Mouse (Mus musculus): ENCODE results near the gene Bicdl2. TPM values are rescaled to one million over a fixed set of nuclear protein-coding genes. Genes with fewer than 3 reads are reported as not detected.

The Bicdl2 gene
- polyA plus RNA-seq, 1 experiment: 0.16 TPM

GRCm38 (mm10) chr17:23679127-23679835 lies 19.0 kb downstream of the Bicdl2 start, which contains the start of gene Cldn6:
Gene Cldn6, plus strand, starts transcription at chr17:23679249.
- TF ChIP-seq POLR2A (IDR thresholded peaks at IDR 0.05; ENCODE audit: low read depth, low read length): no peak
- no peak for TF ChIP-seq CTCF (IDR thresholded peaks at IDR 0.05; ENCODE audit: extremely low read depth, insufficient read depth, insufficient read length, insufficient replicate concordance)
- no peak within 1 kb of the TSS for H3K4me3 ChIP-seq (ENCODE audit: extremely low read depth, insufficient read depth, insufficient read length)

GRCm38 (mm10) chr17:23680336-23680735 lies 20.0 kb downstream of the Bicdl2 start:
- Histone ChIP-seq H3K27ac (ENCODE audit: insufficient read depth, low read length) (no peak overlapping the region), H3K4me1 (ENCODE audit: control insufficient read depth, insufficient read depth, insufficient read length) (peaks cover 8% of the 10 kb centered on the region), H3K4me3 (ENCODE audit: extremely low read depth, insufficient read depth, insufficient read length) (no peak overlapping the region), H3K27me3 (ENCODE audit: control insufficient read depth, insufficient read depth, low read length) (peaks cover 10% of the 10 kb centered on the region), H3K36me3 (ENCODE audit: control insufficient read depth, insufficient read depth, low read length) (no peaks in the 10 kb centered on the region)
- WGBS: 76% methylated on average over 9 of the region's 9 CpGs
- no peak for DNase-seq (ENCODE audit: low read depth in 1 of 2, low spot score in 2 of 2)
- TF ChIP-seq CTCF (IDR thresholded peaks at IDR 0.05; ENCODE audit: extremely low read depth, insufficient read depth, insufficient read length, insufficient replicate concordance) (no peak), POLR2A (IDR thresholded peaks at IDR 0.05; ENCODE audit: low read depth, low read length) (no peak)

More at GRCm38 (mm10) chr17:23679127-23679835, 19.0 kb downstream of the Bicdl2 start, which contains the start of gene Cldn6:
- Histone ChIP-seq H3K36me3 (ENCODE audit: control insufficient read depth, insufficient read depth, low read length) (no peaks in the 10 kb centered on the region), H3K4me1 (ENCODE audit: control insufficient read depth, insufficient read depth, insufficient read length) (peaks cover 11% of the 10 kb centered on the region), H3K27me3 (ENCODE audit: control insufficient read depth, insufficient read depth, low read length) (peaks cover 10% of the 10 kb centered on the region), H3K27ac (ENCODE audit: insufficient read depth, low read length) (no peak within 1 kb of the TSS)
- no peak for DNase-seq (ENCODE audit: low read depth in 1 of 2, low spot score in 2 of 2)
- 15% methylated on average over 38 of the region's 38 CpGs for WGBS

- Histone ChIP-seq H3K4me3 (ENCODE audit: extremely low read depth, insufficient read depth, insufficient read length) (no peak overlapping the region), H3K27ac (ENCODE audit: insufficient read depth, low read length) (no peak overlapping the region), H3K36me3 (ENCODE audit: control insufficient read depth, insufficient read depth, low read length) (no peaks in the 10 kb centered on the region), H3K27me3 (ENCODE audit: control insufficient read depth, insufficient read depth, low read length) (peaks cover 10% of the 10 kb centered on the region), H3K4me1 (ENCODE audit: control insufficient read depth, insufficient read depth, insufficient read length) (peaks cover 6% of the 10 kb centered on the region)
- WGBS: 75% methylated on average over 10 of the region's 10 CpGs
- no peak for TF ChIP-seq CTCF (IDR thresholded peaks at IDR 0.05; ENCODE audit: extremely low read depth, insufficient read depth, insufficient read length, insufficient replicate concordance)
- no peak for TF ChIP-seq POLR2A (IDR thresholded peaks at IDR 0.05; ENCODE audit: low read depth, low read length)
- DNase-seq (ENCODE audit: low read depth in 1 of 2, low spot score in 2 of 2): no peak
Observed at GRCm38 (mm10) chr17:23681086-23681485, 20.8 kb downstream of the Bicdl2 start.

- TF ChIP-seq POLR2A (IDR thresholded peaks at IDR 0.05; ENCODE audit: low read depth, low read length) (no peak), CTCF (IDR thresholded peaks at IDR 0.05; ENCODE audit: extremely low read depth, insufficient read depth, insufficient read length, insufficient replicate concordance) (no peak)
- 72% methylated on average over 4 of the region's 4 CpGs for WGBS
- no peak overlapping the region for H3K27ac ChIP-seq (ENCODE audit: insufficient read depth, low read length)
- no peak overlapping the region for H3K4me3 ChIP-seq (ENCODE audit: extremely low read depth, insufficient read depth, insufficient read length)
- H3K4me1 ChIP-seq (ENCODE audit: control insufficient read depth, insufficient read depth, insufficient read length): no peaks in the 10 kb centered on the region
- peaks cover 10% of the 10 kb centered on the region for H3K27me3 ChIP-seq (ENCODE audit: control insufficient read depth, insufficient read depth, low read length)
- H3K36me3 ChIP-seq (ENCODE audit: control insufficient read depth, insufficient read depth, low read length): no peaks in the 10 kb centered on the region
- DNase-seq (ENCODE audit: low read depth in 1 of 2, low spot score in 2 of 2): no peak
Observed at GRCm38 (mm10) chr17:23682092-23682491, 21.8 kb downstream of the Bicdl2 start.

- Histone ChIP-seq H3K36me3 (ENCODE audit: control insufficient read depth, insufficient read depth, low read length) (no peaks in the 10 kb centered on the region), H3K27ac (ENCODE audit: insufficient read depth, low read length) (no peak overlapping the region), H3K27me3 (ENCODE audit: control insufficient read depth, insufficient read depth, low read length) (peaks cover 10% of the 10 kb centered on the region), H3K4me1 (ENCODE audit: control insufficient read depth, insufficient read depth, insufficient read length) (no peaks in the 10 kb centered on the region), H3K4me3 (ENCODE audit: extremely low read depth, insufficient read depth, insufficient read length) (no peak overlapping the region)
- DNase-seq (ENCODE audit: low read depth in 1 of 2, low spot score in 2 of 2): no peak
- 86% methylated on average over 3 of the region's 3 CpGs for WGBS
- no peak for TF ChIP-seq POLR2A (IDR thresholded peaks at IDR 0.05; ENCODE audit: low read depth, low read length)
- TF ChIP-seq CTCF (IDR thresholded peaks at IDR 0.05; ENCODE audit: extremely low read depth, insufficient read depth, insufficient read length, insufficient replicate concordance): no peak
Observed at GRCm38 (mm10) chr17:23682530-23682929, 22.2 kb downstream of the Bicdl2 start.

GRCm38 (mm10) chr17:23683226-23683625 lies 22.9 kb downstream of the Bicdl2 start:
- Histone ChIP-seq H3K27ac (ENCODE audit: insufficient read depth, low read length) (no peak overlapping the region), H3K4me3 (ENCODE audit: extremely low read depth, insufficient read depth, insufficient read length) (no peak overlapping the region), H3K4me1 (ENCODE audit: control insufficient read depth, insufficient read depth, insufficient read length) (no peaks in the 10 kb centered on the region), H3K27me3 (ENCODE audit: control insufficient read depth, insufficient read depth, low read length) (peaks cover 10% of the 10 kb centered on the region), H3K36me3 (ENCODE audit: control insufficient read depth, insufficient read depth, low read length) (no peaks in the 10 kb centered on the region)
- no peak for DNase-seq (ENCODE audit: low read depth in 1 of 2, low spot score in 2 of 2)
- no peak for TF ChIP-seq CTCF (IDR thresholded peaks at IDR 0.05; ENCODE audit: extremely low read depth, insufficient read depth, insufficient read length, insufficient replicate concordance)
- no peak for TF ChIP-seq POLR2A (IDR thresholded peaks at IDR 0.05; ENCODE audit: low read depth, low read length)
- 58% methylated on average over 15 of the region's 15 CpGs for WGBS
